Mouse (Mus musculus): ENCODE results near the gene Lrriq3. TPM values are rescaled to one million over a fixed set of nuclear protein-coding genes. Genes with fewer than 3 reads are reported as not detected.

Lrriq3 gene
- 0.81 and 1.2 TPM in 2 replicates for total RNA-seq (2014; rRNA removed)
- polyA plus RNA-seq (2015; fragmentation: Nextera tagmentation; extraction: Ambion mirVana): 1.1 and 1.4 TPM in 2 replicates

DNA sequence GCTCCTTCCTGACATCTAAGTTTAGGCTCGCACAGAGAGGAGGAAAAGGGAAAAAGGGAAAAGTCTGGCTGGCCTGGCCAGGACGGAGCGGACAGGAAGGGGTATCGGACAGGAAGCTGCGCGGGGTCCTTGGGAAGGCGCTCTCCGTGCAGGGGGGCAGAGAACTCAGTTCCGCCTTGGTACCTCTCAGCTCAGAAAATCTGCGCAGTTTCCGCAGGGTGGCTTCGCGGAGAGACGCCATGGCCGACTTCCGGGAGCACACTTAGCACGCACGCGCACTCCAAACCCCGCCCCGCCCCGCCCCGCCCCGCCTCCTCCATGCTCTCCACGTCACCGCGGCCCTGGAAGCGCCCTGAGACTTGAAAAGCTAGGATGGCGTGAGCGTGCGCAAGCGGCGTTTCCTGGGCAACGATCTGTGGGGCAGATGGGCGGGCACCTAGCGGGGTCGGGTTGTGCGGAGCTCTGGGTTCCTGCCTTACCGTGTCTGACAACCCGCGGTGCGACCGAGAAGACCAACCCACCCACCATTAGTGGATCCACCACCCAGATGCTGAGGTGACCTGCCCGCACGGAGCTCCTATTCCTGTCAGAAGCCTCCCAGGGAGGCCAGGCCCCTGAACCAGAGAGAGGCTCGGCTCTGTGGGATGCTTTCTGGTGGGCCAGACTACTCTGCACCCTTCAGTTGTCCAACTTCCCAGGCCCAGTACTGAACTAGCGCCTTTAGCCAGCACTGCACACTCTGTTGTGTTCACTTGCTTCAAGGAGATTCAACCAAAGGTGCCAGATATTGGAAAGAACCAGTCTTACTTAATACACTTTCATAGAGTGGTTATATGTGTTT is at the start of gene Lrriq3, which contains the start of gene Fpgt:
Gene Lrriq3, plus strand, starts transcription at position 319 of the 841 bp plus-strand sequence.
Gene Fpgt, minus strand, starts transcription at position 288 of the 841 bp plus-strand sequence.
- H3K4me2 ChIP-seq (ENCODE audit: low read depth): peak within 1 kb of the TSS; percentile 64
- no peaks in the 10 kb centered on the region for H3K9me3 ChIP-seq (ENCODE audit: low read length)
- DNase-seq (peak; percentile 97), ATAC-seq (peak; percentile 99)
- peak within 1 kb of the TSS; percentile 91 for H3K27ac ChIP-seq (ENCODE audit: low read depth, low read length)
- no peaks in the 10 kb centered on the region for H3K27me3 ChIP-seq (ENCODE audit: insufficient read depth, low read length)
- no peaks in the 10 kb centered on the region for H3K36me3 ChIP-seq (ENCODE audit: insufficient read depth)
- peak within 1 kb of the TSS; percentile 81 for H3K9ac ChIP-seq
- peaks cover 4% of the 10 kb centered on the region; the same call in 1 of the 2 replicates for H3K4me1 ChIP-seq (ENCODE audit: insufficient read depth)
- TF ChIP-seq CTCF (IDR thresholded peaks at IDR 0.05; ENCODE audit: low read depth): peak; percentile 35; the same call in 1 of the 2 replicates
- under 1% methylated on average over 47 of the region's 47 CpGs for WGBS
- peak within 1 kb of the TSS; percentile 68 for H3K4me3 ChIP-seq (ENCODE audit: low read depth, low read length)

- TF ChIP-seq CTCF (IDR thresholded peaks at IDR 0.05; ENCODE audit: low read depth): no peak
- H3K9ac ChIP-seq: no peak overlapping the region
Measured at GRCm38 (mm10) chr3:155052021-155052420, 41.2 kb upstream of the Lrriq3 start.

GRCm38 (mm10) chr3:155053189-155053588 is 40.0 kb upstream of the Lrriq3 start:
- Histone ChIP-seq H3K27ac (ENCODE audit: low read depth, low read length) (no peak overlapping the region), H3K4me3 (ENCODE audit: low read depth, low read length) (no peak overlapping the region), H3K4me1 (ENCODE audit: insufficient read depth) (no peaks in the 10 kb centered on the region), H3K9me3 (ENCODE audit: low read length) (no peaks in the 10 kb centered on the region), H3K9ac (no peak overlapping the region), H3K27me3 (ENCODE audit: insufficient read depth, low read length) (no peaks in the 10 kb centered on the region), H3K4me2 (ENCODE audit: low read depth) (no peak overlapping the region), H3K36me3 (ENCODE audit: insufficient read depth) (no peaks in the 10 kb centered on the region)
- WGBS: 55% methylated on average over 1 of the region's 1 CpGs
- no peak for DNase-seq
- TF ChIP-seq CTCF (IDR thresholded peaks at IDR 0.05; ENCODE audit: low read depth): no peak
- no peak for ATAC-seq

More at GRCm38 (mm10) chr3:155052021-155052420, 41.2 kb upstream of the Lrriq3 start:
- Histone ChIP-seq H3K27me3 (ENCODE audit: insufficient read depth, low read length) (no peaks in the 10 kb centered on the region), H3K4me1 (ENCODE audit: insufficient read depth) (no peaks in the 10 kb centered on the region), H3K27ac (ENCODE audit: low read depth, low read length) (no peak overlapping the region), H3K9me3 (ENCODE audit: low read length) (no peaks in the 10 kb centered on the region), H3K4me3 (ENCODE audit: low read depth, low read length) (no peak overlapping the region), H3K36me3 (ENCODE audit: insufficient read depth) (no peaks in the 10 kb centered on the region), H3K4me2 (ENCODE audit: low read depth) (no peak overlapping the region)
- DNase-seq (no peak), ATAC-seq (no peak)

DNA sequence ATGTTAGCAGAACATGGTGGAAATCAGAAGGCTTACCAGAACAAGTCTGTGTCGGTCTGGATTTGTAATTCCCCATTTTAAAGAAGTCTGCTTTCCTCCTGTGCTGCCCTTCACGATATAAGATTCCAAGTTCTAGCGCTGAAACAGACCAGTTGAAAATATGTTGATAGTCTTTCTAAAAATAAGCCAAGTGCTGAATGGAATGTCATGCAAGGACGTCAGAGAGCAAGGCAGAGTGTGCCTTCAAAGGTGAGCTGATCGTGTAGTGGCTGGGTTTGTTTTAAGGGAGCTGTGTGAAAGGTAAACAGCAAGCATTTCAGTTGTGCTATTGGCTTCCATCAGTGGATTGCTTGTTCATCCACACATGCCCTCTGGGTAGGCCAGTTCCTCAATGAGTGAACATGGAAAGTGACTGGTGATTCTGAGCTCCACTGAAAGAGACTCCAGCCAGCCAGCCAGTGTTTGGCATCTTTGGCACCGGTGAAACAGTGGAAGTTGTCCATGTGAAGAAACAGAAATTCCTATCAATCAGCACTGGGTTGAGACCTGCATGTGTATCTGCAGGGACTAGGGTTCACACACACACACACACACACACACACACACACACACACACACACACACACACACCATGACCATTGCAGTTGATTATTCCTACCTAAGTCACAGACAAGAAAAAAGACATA is 37.9 kb upstream of the Lrriq3 start, which contains the start of gene Tnni3k:
Gene Tnni3k, minus strand, starts transcription at position 177 of the 686 bp plus-strand sequence.
- Histone ChIP-seq H3K4me3 (ENCODE audit: low read depth, low read length) (no peak within 1 kb of the TSS), H3K4me2 (ENCODE audit: low read depth) (no peak within 1 kb of the TSS), H3K27me3 (ENCODE audit: insufficient read depth, low read length) (no peaks in the 10 kb centered on the region), H3K9me3 (ENCODE audit: low read length) (no peaks in the 10 kb centered on the region), H3K4me1 (ENCODE audit: insufficient read depth) (no peaks in the 10 kb centered on the region), H3K9ac (no peak within 1 kb of the TSS), H3K36me3 (ENCODE audit: insufficient read depth) (no peaks in the 10 kb centered on the region), H3K27ac (ENCODE audit: low read depth, low read length) (no peak within 1 kb of the TSS)
- DNase-seq: no peak
- TF ChIP-seq CTCF (IDR thresholded peaks at IDR 0.05; ENCODE audit: low read depth): no peak
- WGBS: 80% methylated on average over 6 of the region's 6 CpGs
- no peak for ATAC-seq

DNA sequence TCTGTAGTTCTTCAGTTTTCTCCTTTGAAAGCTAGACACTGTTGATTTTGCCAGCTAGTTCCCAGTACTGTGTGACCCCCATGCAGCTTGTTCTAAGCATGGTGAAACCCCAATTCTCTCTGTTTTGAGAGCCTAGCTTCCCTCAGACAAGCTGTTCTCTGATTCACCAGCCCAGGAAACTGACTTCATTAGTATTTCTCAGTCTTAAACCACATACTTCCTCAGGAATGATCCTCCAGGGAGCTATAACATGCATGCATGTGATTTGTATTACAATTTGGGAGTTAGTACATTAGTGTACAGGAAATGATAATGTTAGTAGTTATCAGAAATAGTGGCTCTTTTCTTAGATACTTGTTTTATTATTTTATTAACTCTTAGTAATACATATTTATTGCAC is 36.6 kb upstream of the Lrriq3 start:
- Histone ChIP-seq H3K9ac (no peak overlapping the region), H3K4me3 (ENCODE audit: low read depth, low read length) (no peak overlapping the region), H3K4me2 (ENCODE audit: low read depth) (no peak overlapping the region), H3K9me3 (ENCODE audit: low read length) (no peaks in the 10 kb centered on the region), H3K27ac (ENCODE audit: low read depth, low read length) (no peak overlapping the region), H3K36me3 (ENCODE audit: insufficient read depth) (no peaks in the 10 kb centered on the region), H3K4me1 (ENCODE audit: insufficient read depth) (no peaks in the 10 kb centered on the region), H3K27me3 (ENCODE audit: insufficient read depth, low read length) (no peaks in the 10 kb centered on the region)
- no peak for TF ChIP-seq CTCF (IDR thresholded peaks at IDR 0.05; ENCODE audit: low read depth)
- DNase-seq (no peak), ATAC-seq (no peak)

DNA sequence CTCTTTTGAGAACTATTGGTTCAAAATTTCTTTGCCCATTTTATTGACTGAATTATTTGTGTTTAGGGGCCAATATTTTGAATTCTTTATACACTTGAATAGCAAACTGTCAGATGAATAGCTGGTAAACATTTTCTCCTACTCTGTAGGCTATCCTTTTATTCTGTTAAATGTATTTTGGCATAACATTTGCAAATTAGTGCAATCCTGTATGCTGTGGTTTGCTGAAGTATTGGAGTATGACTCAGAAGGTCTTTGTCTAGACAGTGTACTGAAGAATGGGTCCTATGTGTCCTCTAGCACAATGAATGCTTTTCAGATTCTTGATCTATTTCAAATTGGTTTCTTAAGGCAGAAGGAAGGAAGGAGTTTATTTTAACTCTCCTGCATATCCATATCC is 35.7 kb upstream of the Lrriq3 start:
- no peak for TF ChIP-seq CTCF (IDR thresholded peaks at IDR 0.05; ENCODE audit: low read depth)
- Histone ChIP-seq H3K27me3 (ENCODE audit: insufficient read depth, low read length) (no peaks in the 10 kb centered on the region), H3K9me3 (ENCODE audit: low read length) (no peaks in the 10 kb centered on the region), H3K36me3 (ENCODE audit: insufficient read depth) (no peaks in the 10 kb centered on the region), H3K4me1 (ENCODE audit: insufficient read depth) (no peaks in the 10 kb centered on the region), H3K4me2 (ENCODE audit: low read depth) (no peak overlapping the region), H3K4me3 (ENCODE audit: low read depth, low read length) (no peak overlapping the region), H3K27ac (ENCODE audit: low read depth, low read length) (no peak overlapping the region), H3K9ac (no peak overlapping the region)
- ATAC-seq (no peak), DNase-seq (no peak)

All from forebrain, postnatal 0 days (tissue).